Mouse (Mus musculus) intestine, embryonic 15.5 days (tissue): ENCODE results near the gene Borcs7. TPM values are rescaled to one million over a fixed set of nuclear protein-coding genes. Genes with fewer than 3 reads are reported as not detected.

Experiments used
- ATAC-seq: fragments of 200-750 bp; cut with Nextera tagmentation; 2 replicates; pipeline ENCODE4 v1.8.0; 2017; ENCODE audit warnings: moderate TSS enrichment, moderate library complexity
- H3K27ac ChIP-seq: fragments of 300-500 bp; sonication (generic); 2 replicates; pipeline ENCODE4 v1.5.1; 2015; ENCODE audit warnings: mild to moderate bottlenecking, inconsistent platforms
- H3K27me3 ChIP-seq: fragments of 300-500 bp; sonication (generic); replicated peaks from 2 replicates; pipeline ENCODE4 v1.6.1; 2015; ENCODE audit warnings: inconsistent platforms
- H3K36me3 ChIP-seq: fragments of 300-500 bp; sonication (generic); 2 replicates; pipeline ENCODE4 v1.6.1; 2015; ENCODE audit warnings: inconsistent platforms
- H3K4me1 ChIP-seq: fragments of 300-500 bp; sonication (generic); replicated peaks from 2 replicates; pipeline ENCODE4 v1.6.1; 2015; ENCODE audit warnings: inconsistent platforms
- H3K4me2 ChIP-seq: fragments of 300-500 bp; sonication (generic); replicated peaks from 2 replicates; pipeline ENCODE4 v1.6.1; 2015; ENCODE audit warnings: mild to moderate bottlenecking, inconsistent platforms
- H3K4me3 ChIP-seq: fragments of 300-500 bp; sonication (generic); replicated peaks from 2 replicates; pipeline ENCODE4 v1.5.1; 2015; ENCODE audit warnings: inconsistent platforms
- H3K9ac ChIP-seq: fragments of 300-500 bp; sonication (generic); 2 replicates; pipeline ENCODE4 v1.6.1; 2015; ENCODE audit warnings: inconsistent platforms
- H3K9me3 ChIP-seq: fragments of 300-500 bp; sonication (generic); 2 replicates; pipeline ENCODE4 v1.6.1; 2016; ENCODE audit warnings: inconsistent platforms
- WGBS: fragments of 180-500 bp; shearing (Covaris S2); methylation state at CpG from one replicate; pipeline ENCODE4 v1.1.7; 2015; 5-methylcytosine and 5-hydroxymethylcytosine counted together
- polyA plus RNA-seq: library from polyadenylated mRNA; unstranded; fragments of >200 nt; fragmentation: Nextera tagmentation; extraction: Ambion mirVana; gene quantifications from 2 replicates; pipeline ENCODE4 v1.2.1, GENCODE M21; 2015

Borcs7 gene
- polyA plus RNA-seq, 1 experiment from 2014 or later = 14.5 TPM

- no peaks in the 10 kb centered on the region for H3K4me1 ChIP-seq
- H3K27ac ChIP-seq = no peak overlapping the region
- H3K4me3 ChIP-seq = no peak overlapping the region
- no peak overlapping the region for H3K4me2 ChIP-seq
- 74% methylated on average over 10 of the region's 10 CpGs for WGBS
- H3K36me3 ChIP-seq = no peaks in the 10 kb centered on the region
- no peak overlapping the region for H3K9ac ChIP-seq
- H3K27me3 ChIP-seq = no peaks in the 10 kb centered on the region
- no peaks in the 10 kb centered on the region for H3K9me3 ChIP-seq
- no peak for ATAC-seq
Measured at GRCm38 (mm10) chr19:46699011-46699481, 9.3 kb downstream of the Borcs7 start.

DNA sequence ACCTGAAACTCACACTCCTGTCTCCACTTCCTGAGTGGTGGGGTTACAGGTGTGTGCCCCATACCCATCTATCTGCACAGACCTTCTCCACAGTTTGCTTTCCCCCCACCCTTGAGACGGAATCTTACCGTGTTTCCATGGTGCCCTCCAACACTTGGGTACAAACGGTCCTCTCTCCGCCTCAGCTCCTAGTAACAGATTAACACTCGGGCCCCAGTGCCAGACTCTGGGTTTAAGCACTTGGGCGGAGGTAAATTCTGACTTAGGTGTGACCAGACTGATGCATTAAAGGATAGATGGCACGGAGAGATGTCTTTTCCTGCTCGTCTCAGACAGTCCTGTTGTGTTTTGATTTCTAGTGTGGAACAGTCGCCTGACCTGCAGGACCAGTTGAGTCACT, 11.4 kb downstream of the Borcs7 start:
- no peak for ATAC-seq
- no peak overlapping the region for H3K4me3 ChIP-seq
- no peaks in the 10 kb centered on the region for H3K9me3 ChIP-seq
- WGBS = 76% methylated on average over 9 of the region's 9 CpGs
- H3K4me2 ChIP-seq = no peak overlapping the region
- H3K9ac ChIP-seq = no peak overlapping the region
- H3K27me3 ChIP-seq = no peaks in the 10 kb centered on the region
- no peaks in the 10 kb centered on the region for H3K36me3 ChIP-seq
- no peak overlapping the region for H3K27ac ChIP-seq
- H3K4me1 ChIP-seq = no peaks in the 10 kb centered on the region

- WGBS = 63% methylated on average over 7 of the region's 7 CpGs
- no peak overlapping the region for H3K9ac ChIP-seq
- no peaks in the 10 kb centered on the region for H3K27me3 ChIP-seq
- no peak overlapping the region for H3K4me3 ChIP-seq
- H3K4me2 ChIP-seq = no peak overlapping the region
- H3K36me3 ChIP-seq = 0 out of 2 replicates have a peak, but pooled peaks cover 2% of the 10 kb centered on the region
- peaks cover 15% of the 10 kb centered on the region; the same call in 1 of the 2 replicates for H3K4me1 ChIP-seq
- no peak for ATAC-seq
- no peaks in the 10 kb centered on the region for H3K9me3 ChIP-seq
- H3K27ac ChIP-seq = no peak overlapping the region
Measured at GRCm38 (mm10) chr19:46705779-46706495, 16.2 kb downstream of the Borcs7 start.

DNA sequence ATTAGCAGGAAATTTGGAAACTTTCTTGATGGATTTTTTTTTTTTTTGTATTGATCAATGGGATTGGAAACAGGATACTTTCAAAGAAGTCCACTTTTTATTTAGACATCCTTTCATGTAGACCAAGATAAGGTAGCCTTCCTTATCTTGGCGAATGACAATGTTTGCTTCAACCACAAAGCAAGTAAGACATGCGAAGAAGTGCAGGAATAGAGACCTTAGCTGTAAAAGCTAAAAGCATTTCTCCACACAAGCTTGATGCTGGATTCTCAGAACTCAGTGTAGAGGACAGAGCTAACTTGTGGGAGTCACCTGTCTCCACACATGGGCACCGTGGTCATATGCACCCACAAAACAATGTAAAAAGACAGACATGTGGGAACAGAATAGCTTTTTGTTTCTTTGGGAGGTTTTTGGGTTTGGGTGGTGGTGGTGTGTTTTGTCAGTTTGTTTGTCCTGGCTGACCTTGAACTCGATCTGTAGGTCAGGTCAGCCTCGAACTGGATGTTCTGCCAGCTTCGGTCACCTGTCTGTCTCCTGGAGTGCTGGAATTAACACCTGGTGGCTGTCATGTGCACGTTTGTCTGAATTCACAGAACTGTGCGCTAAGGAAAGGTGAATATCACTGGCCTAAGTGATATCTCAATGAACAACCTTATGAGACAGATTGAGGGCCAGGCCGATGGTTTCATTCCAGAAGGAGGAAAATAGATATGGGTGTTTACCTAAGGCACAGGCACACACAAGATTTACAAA, 17.0 kb downstream of the Borcs7 start:
- 63% methylated on average over 9 of the region's 9 CpGs for WGBS
- H3K4me2 ChIP-seq = peak overlapping the region; percentile 80
- H3K4me1 ChIP-seq = peaks cover 15% of the 10 kb centered on the region; the same call in 1 of the 2 replicates
- 0 out of 2 replicates have a peak, but pooled peaks cover 2% of the 10 kb centered on the region for H3K36me3 ChIP-seq
- ATAC-seq = peak; percentile 58
- no peaks in the 10 kb centered on the region for H3K9me3 ChIP-seq
- peak overlapping the region; percentile 72; the same call in 1 of the 2 replicates for H3K27ac ChIP-seq
- H3K27me3 ChIP-seq = no peaks in the 10 kb centered on the region
- H3K9ac ChIP-seq = no peak overlapping the region
- peak overlapping the region; percentile 51 for H3K4me3 ChIP-seq

GRCm38 (mm10) chr19:46707296-46708151, 17.8 kb downstream of the Borcs7 start, which contains the start of gene As3mt:
Gene As3mt, plus strand, starts transcription at chr19:46707458.
- Histone ChIP-seq H3K4me1 (peaks cover 15% of the 10 kb centered on the region; the same call in 1 of the 2 replicates), H3K27me3 (no peaks in the 10 kb centered on the region), H3K36me3 (0 out of 2 replicates have a peak, but pooled peaks cover 2% of the 10 kb centered on the region), H3K9me3 (no peaks in the 10 kb centered on the region), H3K27ac (peak within 1 kb of the TSS; percentile 72), H3K4me3 (peak within 1 kb of the TSS; percentile 51), H3K4me2 (peak within 1 kb of the TSS; percentile 80), H3K9ac (peak within 1 kb of the TSS; percentile 52)
- peak; percentile 94 for ATAC-seq
- 5% methylated on average over 31 of the region's 31 CpGs for WGBS

- H3K4me3 ChIP-seq = no peak overlapping the region
- no peaks in the 10 kb centered on the region for H3K9me3 ChIP-seq
- H3K36me3 ChIP-seq = 0 out of 2 replicates have a peak, but pooled peaks cover 2% of the 10 kb centered on the region
- 93% methylated on average over 4 of the region's 4 CpGs for WGBS
- no peak overlapping the region for H3K9ac ChIP-seq
- H3K4me1 ChIP-seq = peaks cover 15% of the 10 kb centered on the region; the same call in 1 of the 2 replicates
- no peak overlapping the region for H3K4me2 ChIP-seq
- no peak overlapping the region for H3K27ac ChIP-seq
- no peak for ATAC-seq
- no peaks in the 10 kb centered on the region for H3K27me3 ChIP-seq
Measured at GRCm38 (mm10) chr19:46710614-46711013, 20.9 kb downstream of the Borcs7 start.

DNA sequence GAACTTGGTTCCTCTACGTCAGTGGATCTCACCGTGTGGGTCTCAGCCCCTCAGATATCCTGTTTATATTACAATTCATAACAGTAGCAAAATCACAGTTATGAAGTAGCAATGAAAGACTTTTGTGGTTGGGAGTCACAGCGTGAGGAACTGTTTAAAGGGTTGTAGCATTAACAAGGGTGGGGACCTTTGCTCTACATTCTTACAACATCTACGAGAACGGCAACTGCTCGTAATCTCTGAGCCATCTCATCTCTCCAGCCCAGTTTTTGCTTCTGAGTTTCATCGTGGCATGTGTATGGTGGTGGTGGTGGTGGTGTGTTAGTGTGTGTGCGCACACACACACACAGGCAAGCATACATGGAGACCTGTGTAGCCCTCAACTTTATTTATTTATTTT, 24.5 kb downstream of the Borcs7 start:
- ATAC-seq = no peak
- H3K4me2 ChIP-seq = no peak overlapping the region
- peaks cover 6% of the 10 kb centered on the region; the same call in 1 of the 2 replicates for H3K36me3 ChIP-seq
- no peak overlapping the region for H3K4me3 ChIP-seq
- H3K9ac ChIP-seq = no peak overlapping the region
- 80% methylated on average over 8 of the region's 8 CpGs for WGBS
- H3K9me3 ChIP-seq = no peaks in the 10 kb centered on the region
- H3K4me1 ChIP-seq = no peaks in the 10 kb centered on the region
- no peaks in the 10 kb centered on the region for H3K27me3 ChIP-seq
- H3K27ac ChIP-seq = no peak overlapping the region

DNA sequence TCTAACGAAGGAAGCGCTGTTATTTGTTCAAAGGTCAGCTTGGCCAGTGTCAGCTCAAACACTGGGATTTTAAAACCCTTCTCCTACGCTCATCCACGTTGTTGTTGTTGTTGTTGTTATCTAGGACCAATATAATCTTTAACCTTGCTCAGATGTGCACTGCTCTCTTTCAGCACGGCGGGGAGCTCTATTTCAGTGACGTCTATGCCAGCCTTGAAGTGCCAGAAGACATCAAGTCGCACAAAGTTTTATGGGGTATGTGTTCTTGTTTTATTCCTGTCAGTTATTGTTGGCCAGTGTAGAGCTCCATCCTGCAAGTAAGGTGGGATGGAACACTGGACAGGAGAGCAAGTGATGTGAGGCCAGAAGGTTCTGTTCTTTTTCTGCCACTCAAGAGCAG, 25.3 kb downstream of the Borcs7 start:
- no peak overlapping the region for H3K4me3 ChIP-seq
- no peak overlapping the region for H3K4me2 ChIP-seq
- H3K9me3 ChIP-seq = no peaks in the 10 kb centered on the region
- H3K27me3 ChIP-seq = no peaks in the 10 kb centered on the region
- ATAC-seq = no peak
- no peak overlapping the region for H3K27ac ChIP-seq
- H3K9ac ChIP-seq = no peak overlapping the region
- peaks cover 11% of the 10 kb centered on the region; the same call in 1 of the 2 replicates for H3K36me3 ChIP-seq
- 90% methylated on average over 8 of the region's 8 CpGs for WGBS
- no peaks in the 10 kb centered on the region for H3K4me1 ChIP-seq

DNA sequence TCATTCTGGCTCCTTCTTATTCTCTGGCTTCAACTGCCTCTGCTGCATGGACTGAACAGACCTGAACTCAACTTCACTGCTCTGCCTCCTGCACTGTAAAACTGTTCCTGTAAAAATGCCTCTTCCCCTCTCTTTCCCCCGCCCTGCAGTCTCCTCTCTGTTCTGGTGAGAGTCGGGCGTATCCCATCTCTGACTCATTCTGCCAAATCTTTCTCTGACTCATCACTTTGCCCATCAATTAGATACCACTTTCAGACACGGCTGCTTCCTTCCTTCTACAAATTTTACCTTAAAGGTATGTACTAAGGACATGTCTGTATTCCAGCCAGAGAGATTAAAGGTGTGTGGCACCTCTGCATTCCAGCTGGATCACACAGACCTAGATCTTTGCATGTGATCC, 28.4 kb downstream of the Borcs7 start:
- H3K9me3 ChIP-seq = no peaks in the 10 kb centered on the region
- peaks cover 8% of the 10 kb centered on the region; the same call in 1 of the 2 replicates for H3K36me3 ChIP-seq
- no peak overlapping the region for H3K9ac ChIP-seq
- no peak overlapping the region for H3K4me2 ChIP-seq
- 79% methylated on average over 4 of the region's 4 CpGs for WGBS
- H3K4me3 ChIP-seq = no peak overlapping the region
- H3K4me1 ChIP-seq = no peaks in the 10 kb centered on the region
- no peak for ATAC-seq
- H3K27me3 ChIP-seq = no peaks in the 10 kb centered on the region
- no peak overlapping the region for H3K27ac ChIP-seq

DNA sequence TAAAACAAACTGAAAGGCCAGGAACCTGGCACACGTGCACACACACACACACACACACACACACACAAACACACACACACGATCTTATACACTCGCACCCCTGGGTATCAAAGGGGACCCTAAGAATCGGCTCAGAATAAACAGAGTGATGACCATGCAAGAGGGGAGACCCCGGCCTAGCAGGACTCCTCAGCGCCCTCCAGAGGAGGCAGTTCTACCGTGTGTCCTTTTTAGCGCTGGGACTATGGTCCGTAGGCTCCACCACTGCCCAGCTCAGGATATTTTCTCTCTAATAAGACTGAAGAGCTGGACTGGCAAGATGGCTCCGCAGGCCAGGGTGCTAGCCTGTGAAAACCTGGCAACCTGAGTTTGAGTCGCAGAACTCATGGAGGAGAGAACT, 34.7 kb downstream of the Borcs7 start:
- H3K9ac ChIP-seq = no peak overlapping the region
- 66% methylated on average over 11 of the region's 11 CpGs for WGBS
- no peak for ATAC-seq

GRCm38 (mm10) chr19:46726142-46726541, 36.4 kb downstream of the Borcs7 start:
- no peaks in the 10 kb centered on the region for H3K4me1 ChIP-seq
- 93% methylated on average over 8 of the region's 8 CpGs for WGBS
- H3K4me2 ChIP-seq = no peak overlapping the region
- H3K9me3 ChIP-seq = no peaks in the 10 kb centered on the region
- no peak overlapping the region for H3K27ac ChIP-seq
- ATAC-seq = no peak
- no peak overlapping the region for H3K9ac ChIP-seq
- no peaks in the 10 kb centered on the region for H3K27me3 ChIP-seq
- no peaks in the 10 kb centered on the region for H3K36me3 ChIP-seq
- no peak overlapping the region for H3K4me3 ChIP-seq

More for the DNA sequence above, 34.7 kb downstream of the Borcs7 start:
- no peaks in the 10 kb centered on the region for H3K27me3 ChIP-seq
- no peak overlapping the region for H3K27ac ChIP-seq
- H3K4me1 ChIP-seq = no peaks in the 10 kb centered on the region
- H3K9me3 ChIP-seq = no peaks in the 10 kb centered on the region
- no peak overlapping the region for H3K4me2 ChIP-seq
- no peak overlapping the region for H3K4me3 ChIP-seq
- 0 out of 2 replicates have a peak, but pooled peaks cover 4% of the 10 kb centered on the region for H3K36me3 ChIP-seq
